Comparison of ENCODE assay signal across 9 mouse cellular contexts in the genomic region with DNA sequence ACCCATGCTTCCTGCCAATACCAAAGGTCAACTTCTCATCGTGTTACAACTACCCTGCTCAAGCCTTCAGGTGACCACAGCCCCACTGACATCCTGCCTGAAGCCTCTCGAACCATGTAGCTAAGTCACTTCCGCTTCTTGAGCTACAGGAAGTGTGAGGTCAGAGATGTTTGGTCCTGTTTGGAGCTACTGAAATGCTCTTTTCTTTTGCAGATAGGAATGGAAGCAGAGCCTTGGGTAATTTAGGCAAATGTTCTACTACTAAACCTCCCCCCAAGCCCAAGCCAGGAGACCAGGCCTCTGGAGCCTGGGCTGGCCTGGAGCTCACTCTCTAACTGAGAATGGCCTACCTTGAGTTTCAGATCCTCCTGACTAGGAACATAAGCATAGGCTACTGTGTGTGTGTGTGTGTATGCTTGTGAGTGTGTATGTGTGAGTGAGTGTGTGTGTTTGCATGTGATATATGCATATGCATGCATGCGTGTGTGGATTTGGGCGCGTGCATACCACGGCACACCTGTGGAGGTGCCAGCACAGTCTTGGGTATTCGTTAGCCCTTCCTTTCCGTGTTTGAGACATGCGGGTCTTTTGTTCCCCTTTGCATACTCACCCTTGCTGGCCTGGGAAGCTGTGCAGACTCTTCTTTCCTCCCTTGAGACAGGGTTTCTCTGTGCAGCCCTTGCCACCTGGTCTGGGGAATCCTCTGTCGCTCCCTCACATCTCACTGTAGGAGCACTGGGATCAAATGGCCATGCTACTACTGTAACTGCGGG. TPM values are rescaled to one million over a fixed set of nuclear protein-coding genes. Genes with fewer than 3 reads are reported as not detected.
DNase-seq lines count a peak whose midpoint lies in the region; ATAC-seq lines count a peak whose summit lies in the region.
"Had no signal": no experiment of that assay in that cellular context is flagged by ENCODE, and none has a peak within 500 bp of the region (broad histone marks: within the 10 kb centered on the region; RNA-seq: fewer than 3 reads in every experiment).

No protein-coding gene starts in this region.

- H3K9me3 ChIP-seq in liver, embryonic 16.5 days (replicated peaks; ENCODE audit: control insufficient read depth, low read length), result no peaks in the 10 kb centered on the region

- H3K36me3 ChIP-seq in liver, embryonic 16.5 days (ENCODE audit: control insufficient read depth, insufficient read depth), result no peaks in the 10 kb centered on the region

- H3K27ac ChIP-seq in liver, embryonic 16.5 days (ENCODE audit: low read length), result peak overlapping the region; percentile 48
- H3K27ac ChIP-seq: hindbrain, embryonic 14.5 days had no signal

- H3K4me1 ChIP-seq in liver, embryonic 16.5 days (ENCODE audit: control insufficient read depth, low read depth, low read length), result no peaks in the 10 kb centered on the region; the same call in 1 of the 2 replicates

- 59% methylated on average over 12 of the region's 12 CpGs for WGBS in liver, embryonic 16.5 days (ENCODE audit: insufficient replicate concordance)

- H3K27me3 ChIP-seq in liver, embryonic 16.5 days (ENCODE audit: control insufficient read depth, insufficient read depth, low read depth, low read length), result no peaks in the 10 kb centered on the region

- H3K4me3 ChIP-seq in liver, embryonic 16.5 days (ENCODE audit: low read depth, low read length), result no peak overlapping the region
- H3K4me3 ChIP-seq: myocyte had no signal

- peak; percentile 88 for DNase-seq in A20 (ENCODE audit: low read depth, low spot score)
- DNase-seq in CD4-positive, CD25-positive, alpha-beta regulatory T cell, adult 2 months (ENCODE audit: low read depth, low spot score), result peak; percentile 64
- DNase-seq in spleen, adult 18-20 months, result peak; percentile 53 to 54
- no peak for DNase-seq in Muller cell, postnatal 12 days (ENCODE audit: inconsistent ontology term)
- DNase-seq in frontal cortex, adult 2 months (ENCODE audit: extremely low spot score in 1 of 2, low spot score in 1 of 2), result no peak
- DNase-seq in heart, adult 9 months (ENCODE audit: low spot score in 2 of 2), result no peak

- H3K9ac ChIP-seq in liver, embryonic 16.5 days (ENCODE audit: low read depth, low read length), result no peak overlapping the region
- H3K9ac ChIP-seq: hindbrain, embryonic 14.5 days had no signal

- no peak overlapping the region for H3K4me2 ChIP-seq in liver, embryonic 16.5 days (ENCODE audit: low read depth, low read length)
- H3K4me2 ChIP-seq: hindbrain, embryonic 14.5 days had no signal

- ATAC-seq in liver, embryonic 16.5 days (ENCODE audit: low read depth), result peak; percentile 41; the same call in 1 of the 2 replicates

RNA-seq across cellular contexts. Expression of gene Cdkn2aipnl, which starts 28.5 kb away (rescaled TPM):
- polyA plus RNA-seq in liver, embryonic 16.5 days (2015; fragmentation: Nextera tagmentation; extraction: Ambion mirVana), result 40.6 and 41.7 TPM in 2 replicates
- 30.2 and 33.3 TPM in 2 replicates for polyA plus RNA-seq in frontal cortex, adult 2 months (2012; rRNA removed)

Comparison
In these comparisons a context has a peak if more than half of its experiments do, and no peak if none do; other contexts are left out.
1. DNase-seq: peak in A20 (single experiment), CD4-positive, CD25-positive, alpha-beta regulatory T cell, adult 2 months (single experiment) and spleen, adult 18-20 months (2 of 2); none in Muller cell, postnatal 12 days (single experiment), frontal cortex, adult 2 months (0 of 2) and heart, adult 9 months (0 of 2).